In the genomic region with DNA sequence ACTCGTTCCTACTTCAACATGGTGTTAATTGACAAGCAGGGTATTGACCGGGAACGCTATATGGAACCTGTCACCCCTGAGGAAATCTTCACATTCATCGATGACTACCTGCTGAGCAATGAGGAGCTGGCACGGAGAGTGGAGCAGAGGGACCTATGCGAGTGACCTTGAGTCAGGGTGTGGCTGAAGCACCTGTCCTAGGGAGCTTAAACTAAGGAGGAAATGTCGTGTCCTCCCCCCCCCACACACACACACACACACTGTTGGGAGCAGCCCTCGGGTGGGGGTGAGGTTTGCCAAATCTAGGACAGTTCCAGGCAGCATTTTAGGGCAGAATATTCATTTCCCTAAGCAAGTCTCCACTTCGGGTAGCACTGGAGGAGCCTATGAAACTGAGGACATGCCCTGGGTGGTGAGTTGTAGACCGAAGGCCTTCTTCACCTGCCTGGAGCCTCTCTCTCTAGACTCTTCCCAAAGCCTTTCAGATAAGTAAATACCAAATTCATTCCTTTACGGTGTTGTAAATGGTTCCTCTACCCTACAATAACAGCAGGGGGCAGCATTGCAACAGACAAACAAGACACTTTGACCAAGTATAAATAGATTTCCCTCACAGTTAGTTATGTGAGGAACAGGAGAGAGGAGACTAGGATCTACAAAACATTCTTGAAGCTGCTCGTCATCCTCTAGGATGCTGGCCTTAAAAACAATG, we compare ENCODE assay signal across 9 mouse cellular contexts. TPM values are rescaled to one million over a fixed set of nuclear protein-coding genes. Genes with fewer than 3 reads are reported as not detected.
DNase-seq lines count a peak whose midpoint lies in the region; ATAC-seq and TF ChIP-seq lines count a peak whose summit lies in the region.
"Had no signal": no experiment of that assay in that cellular context is flagged by ENCODE, and none has a peak within 500 bp of the region (broad histone marks: within the 10 kb centered on the region; RNA-seq: fewer than 3 reads in every experiment).

No protein-coding gene starts in this region.

- no peak overlapping the region for H3K27ac ChIP-seq in heart, embryonic 10.5 days
- H3K27ac ChIP-seq in stomach, postnatal 0 days (replicated peaks), result no peak overlapping the region

- TF ChIP-seq CTCF in stomach, postnatal 0 days (IDR thresholded peaks at IDR 0.05; ENCODE audit: low read depth), result peak; percentile 77

- ATAC-seq in stomach, postnatal 0 days (ENCODE audit: low FRiP score, low TSS enrichment), result peak; percentile 71

- 46% methylated on average over 12 of the region's 12 CpGs for WGBS in heart, embryonic 10.5 days
- WGBS in stomach, postnatal 0 days, result 51% methylated on average over 12 of the region's 12 CpGs

- no peak overlapping the region for H3K4me2 ChIP-seq in stomach, postnatal 0 days (replicated peaks; ENCODE audit: low read depth)

- H3K4me1 ChIP-seq in heart, embryonic 10.5 days, result no peaks in the 10 kb centered on the region
- no peaks in the 10 kb centered on the region for H3K4me1 ChIP-seq in stomach, postnatal 0 days (replicated peaks; ENCODE audit: control insufficient read depth, insufficient read depth)

- DNase-seq in heart, postnatal 10 days, result peak; percentile 44 to 67
- DNase-seq in heart, embryonic 10.5 days (ENCODE audit: low spot score), result no peak
- DNase-seq in CD4-positive helper T cell, adult 2 months (ENCODE audit: low read depth, low spot score), result peak; percentile 26
- peak; percentile 71 for DNase-seq in NIH3T3 (ENCODE audit: low read depth)
- DNase-seq in heart, postnatal 14 days, result peak; percentile 13 to 43
- DNase-seq in left cerebral cortex, postnatal 25 days (ENCODE audit: low spot score in 2 of 2), result peak; percentile 29 to 55
- peak; percentile 14 for DNase-seq in stomach, postnatal 0 days (ENCODE audit: low spot score)
- no peak for DNase-seq in gastrocnemius, postnatal 36 days

- no peak overlapping the region for H3K9ac ChIP-seq in stomach, postnatal 0 days (ENCODE audit: low read length)

- no peaks in the 10 kb centered on the region; the same call in 1 of the 2 replicates for H3K27me3 ChIP-seq in heart, embryonic 10.5 days (ENCODE audit: insufficient read depth, poor library complexity, severe bottlenecking)
- no peaks in the 10 kb centered on the region for H3K27me3 ChIP-seq in stomach, postnatal 0 days (ENCODE audit: control insufficient read depth, insufficient read depth, low read length)

- no peak for TF ChIP-seq EP300 in stomach, postnatal 0 days (optimal IDR thresholded peaks at IDR 0.05)

- H3K36me3 ChIP-seq in heart, embryonic 10.5 days, result no peaks in the 10 kb centered on the region
- H3K36me3 ChIP-seq in stomach, postnatal 0 days (ENCODE audit: control insufficient read depth, insufficient read depth, low read length), result no peaks in the 10 kb centered on the region

- intact Hi-C loops in heart, postnatal 10 days (cut with DNase I), result loop anchor here (5.0 kb wide), 1 partner anchor 86 kb away; no protein-coding TSS in a partner anchor
- intact Hi-C loops in heart, postnatal 14 days (cut with DNase I), result loop anchor here (10.0 kb wide), 1 partner anchor 147 kb away; no protein-coding TSS in a partner anchor
- intact Hi-C loops in left cerebral cortex, postnatal 25 days (cut with DNase I), result loop anchor here (5.0 kb wide), 1 partner anchor 86 kb away; no protein-coding TSS in a partner anchor
- intact Hi-C loops in gastrocnemius, postnatal 36 days (cut with DNase I), result loop anchor here (5.0 kb wide), 1 partner anchor 91 kb away; no protein-coding TSS in a partner anchor

- no peak overlapping the region for H3K4me3 ChIP-seq in heart, embryonic 10.5 days
- no peak overlapping the region for H3K4me3 ChIP-seq in stomach, postnatal 0 days (ENCODE audit: low read depth, low read length)
- H3K4me3 ChIP-seq: myocyte had no signal

- H3K9me3 ChIP-seq in heart, embryonic 10.5 days, result no peaks in the 10 kb centered on the region
- no peaks in the 10 kb centered on the region for H3K9me3 ChIP-seq in stomach, postnatal 0 days (ENCODE audit: control insufficient read depth, low read length)

RNA-seq across cellular contexts. Expression of gene Srpx2, which starts 23.2 kb away (rescaled TPM):
- 1 to 10 TPM; 7.5 to 8.4 TPM for total RNA-seq in heart, postnatal 10 days (2021)
- 1.5 and 2.0 TPM in 2 replicates for polyA plus RNA-seq in heart, embryonic 10.5 days (2016; fragmentation: Nextera tagmentation; extraction: Ambion mirVana)
- total RNA-seq in heart, postnatal 14 days (2021), result 1 to 10 TPM; 5.1 to 5.9 TPM
- 1 to 10 TPM in 1 of 2 experiments, under 1 TPM in 1; 0.69 to 1.3 TPM for total RNA-seq in left cerebral cortex, postnatal 25 days (2021)
- 7.2 and 7.4 TPM in 2 replicates for polyA plus RNA-seq in stomach, postnatal 0 days (2015; fragmentation: Nextera tagmentation; extraction: Ambion mirVana)
- total RNA-seq in gastrocnemius, postnatal 36 days (2021), result 1 to 10 TPM; 2.7 to 3.5 TPM

RNA-seq across cellular contexts. Expression of gene Tspan6, which starts 33.2 kb away (rescaled TPM):
- 10 to 100 TPM; 30.4 to 35.6 TPM for total RNA-seq in heart, postnatal 10 days (2021)
- polyA plus RNA-seq in heart, embryonic 10.5 days (2016; fragmentation: Nextera tagmentation; extraction: Ambion mirVana), result 152 and 157 TPM in 2 replicates
- total RNA-seq in heart, postnatal 14 days (2021), result 10 to 100 TPM; 17.1 to 18.2 TPM
- 10 to 100 TPM; 17.1 TPM for total RNA-seq in left cerebral cortex, postnatal 25 days (2021)
- polyA plus RNA-seq in stomach, postnatal 0 days (2015; fragmentation: Nextera tagmentation; extraction: Ambion mirVana), result 79.2 and 83.7 TPM in 2 replicates
- 1 to 10 TPM; 2.5 to 4.3 TPM for total RNA-seq in gastrocnemius, postnatal 36 days (2021)

RNA-seq across cellular contexts. Expression of gene Sytl4, which starts 50.2 kb away (rescaled TPM):
- 1 to 10 TPM; 2.4 to 2.5 TPM for total RNA-seq in heart, postnatal 10 days (2021)
- polyA plus RNA-seq in heart, embryonic 10.5 days (2016; fragmentation: Nextera tagmentation; extraction: Ambion mirVana), result 2.9 and 5.0 TPM in 2 replicates
- total RNA-seq in heart, postnatal 14 days (2021), result 1 to 10 TPM; 1.9 to 2.5 TPM
- total RNA-seq in left cerebral cortex, postnatal 25 days (2021), result under 1 TPM; 0.43 to 0.48 TPM
- polyA plus RNA-seq in stomach, postnatal 0 days (2015; fragmentation: Nextera tagmentation; extraction: Ambion mirVana), result 3.6 and 3.9 TPM in 2 replicates
- under 1 TPM; 0.49 to 0.66 TPM for total RNA-seq in gastrocnemius, postnatal 36 days (2021)
- polyA plus RNA-seq: myocyte had no signal

Comparison
In these comparisons a context has a peak if more than half of its experiments do, and no peak if none do; other contexts are left out.
1. DNase-seq: peak in heart, postnatal 10 days (2 of 2), CD4-positive helper T cell, adult 2 months (single experiment), NIH3T3 (single experiment), heart, postnatal 14 days (2 of 2), left cerebral cortex, postnatal 25 days (2 of 2) and stomach, postnatal 0 days (single experiment); none in heart, embryonic 10.5 days (single experiment) and gastrocnemius, postnatal 36 days (0 of 2).